Mouse (Mus musculus): ENCODE measurements at regions not wholly inside any gene's neighbourhood (a gene's known extent, or its start where the extent isn't known, plus 50 kb on each side); places are given as distances from the start of the nearest gene placed in this dataset.

GRCm38 (mm10) chr5:113408588-113408987 lies 51.5 kb downstream of the Aym1 start:
- H3K4me2 ChIP-seq (ENCODE audit: low read depth, low read length, poor library complexity, severe bottlenecking) = no peak overlapping the region
- DNase-seq (ENCODE audit: low spot score) (no peak), ATAC-seq (ENCODE audit: low FRiP score) (no peak)
- H3K27me3 ChIP-seq (ENCODE audit: insufficient read depth, low read length) = no peaks in the 10 kb centered on the region
- H3K27ac ChIP-seq (ENCODE audit: low read depth, low read length) = peak overlapping the region; percentile 33; the same call in 1 of the 2 replicates
- H3K9ac ChIP-seq (replicated peaks; ENCODE audit: low read length, poor library complexity, severe bottlenecking) = no peak overlapping the region
- no peak overlapping the region for H3K4me3 ChIP-seq (ENCODE audit: low read depth, low read length)
- no peak for TF ChIP-seq CTCF (IDR thresholded peaks at IDR 0.05)
- WGBS = 38% methylated on average over 3 of the region's 3 CpGs
- H3K4me1 ChIP-seq (ENCODE audit: insufficient read depth, low read length) = peaks cover 21% of the 10 kb centered on the region
- H3K36me3 ChIP-seq (ENCODE audit: insufficient read depth, low read length) = no peaks in the 10 kb centered on the region
- no peaks in the 10 kb centered on the region for H3K9me3 ChIP-seq (ENCODE audit: low read length)

DNA sequence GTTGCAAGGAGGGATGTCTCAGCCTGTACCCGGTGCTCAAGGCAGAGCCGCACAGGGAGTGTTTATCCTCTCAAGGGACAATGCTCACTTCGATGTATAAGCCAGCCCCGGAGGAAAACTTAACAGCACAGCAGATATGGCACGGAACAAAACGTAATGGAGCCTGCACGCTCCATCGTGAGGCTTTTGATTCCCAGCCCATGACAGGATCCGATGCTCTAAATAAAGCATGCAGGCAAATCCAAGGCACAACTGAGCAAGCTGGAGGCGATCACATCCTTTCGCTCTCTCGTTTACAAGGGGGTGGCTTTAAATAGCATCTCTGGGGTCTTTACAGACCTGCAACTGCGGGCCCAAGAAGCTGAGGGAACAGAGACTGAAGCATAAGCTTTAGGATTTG lies 53.9 kb downstream of the Aym1 start:
- TF ChIP-seq CTCF (IDR thresholded peaks at IDR 0.05) = no peak
- no peak for DNase-seq (ENCODE audit: low spot score)
- Histone ChIP-seq H3K9me3 (ENCODE audit: low read length) (no peaks in the 10 kb centered on the region), H3K27me3 (ENCODE audit: insufficient read depth, low read length) (no peaks in the 10 kb centered on the region), H3K4me1 (ENCODE audit: insufficient read depth, low read length) (peaks cover 21% of the 10 kb centered on the region), H3K4me2 (ENCODE audit: low read depth, low read length, poor library complexity, severe bottlenecking) (no peak overlapping the region), H3K36me3 (ENCODE audit: insufficient read depth, low read length) (no peaks in the 10 kb centered on the region), H3K9ac (replicated peaks; ENCODE audit: low read length, poor library complexity, severe bottlenecking) (no peak overlapping the region), H3K27ac (ENCODE audit: low read depth, low read length) (peak overlapping the region; percentile 19), H3K4me3 (ENCODE audit: low read depth, low read length) (no peak overlapping the region)
- 32% methylated on average over 13 of the region's 13 CpGs for WGBS
- no peak for ATAC-seq (ENCODE audit: low FRiP score)

- no peak for ATAC-seq (ENCODE audit: low FRiP score)
- Histone ChIP-seq H3K4me2 (ENCODE audit: low read depth, low read length, poor library complexity, severe bottlenecking) (no peak overlapping the region), H3K4me3 (ENCODE audit: low read depth, low read length) (no peak overlapping the region), H3K9me3 (ENCODE audit: low read length) (no peaks in the 10 kb centered on the region), H3K9ac (replicated peaks; ENCODE audit: low read length, poor library complexity, severe bottlenecking) (no peak overlapping the region), H3K4me1 (ENCODE audit: insufficient read depth, low read length) (peaks cover 24% of the 10 kb centered on the region), H3K27ac (ENCODE audit: low read depth, low read length) (no peak overlapping the region), H3K27me3 (ENCODE audit: insufficient read depth, low read length) (no peaks in the 10 kb centered on the region), H3K36me3 (ENCODE audit: insufficient read depth, low read length) (no peaks in the 10 kb centered on the region)
- WGBS = 58% methylated on average over 2 of the region's 2 CpGs
- peak; percentile 77 for DNase-seq (ENCODE audit: low spot score)
- TF ChIP-seq CTCF (IDR thresholded peaks at IDR 0.05) = no peak
Observed at GRCm38 (mm10) chr5:113414639-113415038, 57.5 kb downstream of the Aym1 start.

GRCm38 (mm10) chr5:113418335-113419013 lies 61.4 kb downstream of the Aym1 start:
- no peak for TF ChIP-seq CTCF (IDR thresholded peaks at IDR 0.05)
- Histone ChIP-seq H3K4me3 (ENCODE audit: low read depth, low read length) (no peak overlapping the region), H3K4me1 (ENCODE audit: insufficient read depth, low read length) (peaks cover 8% of the 10 kb centered on the region; the same call in 1 of the 2 replicates), H3K4me2 (ENCODE audit: low read depth, low read length, poor library complexity, severe bottlenecking) (no peak overlapping the region), H3K27me3 (ENCODE audit: insufficient read depth, low read length) (no peaks in the 10 kb centered on the region), H3K9ac (replicated peaks; ENCODE audit: low read length, poor library complexity, severe bottlenecking) (no peak overlapping the region; the same call in 1 of the 2 replicates), H3K9me3 (ENCODE audit: low read length) (no peaks in the 10 kb centered on the region), H3K27ac (ENCODE audit: low read depth, low read length) (peak overlapping the region; percentile 7; the same call in 1 of the 2 replicates), H3K36me3 (ENCODE audit: insufficient read depth, low read length) (no peaks in the 10 kb centered on the region)
- WGBS = 63% methylated on average over 22 of the region's 22 CpGs
- DNase-seq (ENCODE audit: low spot score) = no peak
- no peak for ATAC-seq (ENCODE audit: low FRiP score)

GRCm38 (mm10) chr5:113420619-113421018 lies 63.5 kb downstream of the Aym1 start:
- H3K4me2 ChIP-seq (ENCODE audit: low read depth, low read length, poor library complexity, severe bottlenecking) = no peak overlapping the region
- no peaks in the 10 kb centered on the region for H3K9me3 ChIP-seq (ENCODE audit: low read length)
- no peak for ATAC-seq (ENCODE audit: low FRiP score)
- H3K27me3 ChIP-seq (ENCODE audit: insufficient read depth, low read length) = no peaks in the 10 kb centered on the region
- peaks cover 8% of the 10 kb centered on the region; the same call in 1 of the 2 replicates for H3K4me1 ChIP-seq (ENCODE audit: insufficient read depth, low read length)
- peak; percentile 37 for DNase-seq (ENCODE audit: low spot score)
- H3K36me3 ChIP-seq (ENCODE audit: insufficient read depth, low read length) = no peaks in the 10 kb centered on the region
- H3K4me3 ChIP-seq (ENCODE audit: low read depth, low read length) = no peak overlapping the region
- TF ChIP-seq CTCF (IDR thresholded peaks at IDR 0.05) = no peak
- WGBS = 30% methylated on average over 5 of the region's 5 CpGs
- no peak overlapping the region for H3K27ac ChIP-seq (ENCODE audit: low read depth, low read length)
- H3K9ac ChIP-seq (replicated peaks; ENCODE audit: low read length, poor library complexity, severe bottlenecking) = no peak overlapping the region

GRCm38 (mm10) chr5:113421993-113422725 lies 65.1 kb downstream of the Aym1 start:
- no peak overlapping the region for H3K4me2 ChIP-seq (ENCODE audit: low read depth, low read length, poor library complexity, severe bottlenecking)
- H3K4me3 ChIP-seq (ENCODE audit: low read depth, low read length) = no peak overlapping the region
- no peak overlapping the region for H3K9ac ChIP-seq (replicated peaks; ENCODE audit: low read length, poor library complexity, severe bottlenecking)
- DNase-seq (ENCODE audit: low spot score) (no peak), ATAC-seq (ENCODE audit: low FRiP score) (no peak)
- peaks cover 8% of the 10 kb centered on the region; the same call in 1 of the 2 replicates for H3K4me1 ChIP-seq (ENCODE audit: insufficient read depth, low read length)
- H3K36me3 ChIP-seq (ENCODE audit: insufficient read depth, low read length) = no peaks in the 10 kb centered on the region
- WGBS = 53% methylated on average over 13 of the region's 13 CpGs
- H3K9me3 ChIP-seq (ENCODE audit: low read length) = no peaks in the 10 kb centered on the region
- TF ChIP-seq CTCF (IDR thresholded peaks at IDR 0.05) = no peak
- H3K27ac ChIP-seq (ENCODE audit: low read depth, low read length) = peak overlapping the region; percentile 38; the same call in 1 of the 2 replicates
- no peaks in the 10 kb centered on the region for H3K27me3 ChIP-seq (ENCODE audit: insufficient read depth, low read length)
